Mouse (Mus musculus) right cerebral cortex, adult 2 months (tissue): ENCODE data around the gene Pdgfd.

Experiments
- DNase-seq, 2 experiments: peaks; one replicate each; pipeline ENCODE4 v3.0.0; 2021 to 2022; ENCODE audit warnings: low spot score in 2 of 2

Gene Pdgfd

GRCm38 (mm10) chr9:6305847-6306246 lies 137.5 kb downstream of the Pdgfd start:
- DNase-seq = no peak

- DNase-seq = no peak
Observed at GRCm38 (mm10) chr9:6317114-6317513, 148.7 kb downstream of the Pdgfd start.

- DNase-seq = no peak
Observed at GRCm38 (mm10) chr9:6325408-6325807, 157.0 kb downstream of the Pdgfd start.

GRCm38 (mm10) chr9:6333499-6333898 lies 165.1 kb downstream of the Pdgfd start:
- no peak for DNase-seq

GRCm38 (mm10) chr9:6336236-6336635 lies 167.9 kb downstream of the Pdgfd start:
- no peak for DNase-seq

GRCm38 (mm10) chr9:6337891-6338290 lies 169.5 kb downstream of the Pdgfd start:
- no peak for DNase-seq

GRCm38 (mm10) chr9:6338344-6338743 lies 170.0 kb downstream of the Pdgfd start:
- no peak for DNase-seq

GRCm38 (mm10) chr9:6339394-6339793 lies 171.0 kb downstream of the Pdgfd start:
- no peak for DNase-seq

GRCm38 (mm10) chr9:6340750-6341149 lies 172.4 kb downstream of the Pdgfd start:
- DNase-seq = no peak

- DNase-seq = no peak
Observed at GRCm38 (mm10) chr9:6342854-6343253, 174.5 kb downstream of the Pdgfd start.

- no peak for DNase-seq
Observed at GRCm38 (mm10) chr9:6344514-6344913, 176.1 kb downstream of the Pdgfd start.

- DNase-seq = peak in 1 of 2 experiments; percentile 10
Observed at GRCm38 (mm10) chr9:6344924-6345323, 176.5 kb downstream of the Pdgfd start.

- DNase-seq = no peak
Observed at GRCm38 (mm10) chr9:6345366-6345765, 177.0 kb downstream of the Pdgfd start.

GRCm38 (mm10) chr9:6353257-6353960 lies 185.0 kb downstream of the Pdgfd start:
- no peak for DNase-seq

GRCm38 (mm10) chr9:6360795-6361194 lies 192.4 kb downstream of the Pdgfd start:
- no peak for DNase-seq

- no peak for DNase-seq
Observed at GRCm38 (mm10) chr9:6366550-6366949, 198.2 kb downstream of the Pdgfd start.

GRCm38 (mm10) chr9:6401764-6402163 lies 233.4 kb downstream of the Pdgfd start:
- DNase-seq = no peak

GRCm38 (mm10) chr9:6406535-6406934 lies 238.2 kb downstream of the Pdgfd start:
- no peak for DNase-seq

GRCm38 (mm10) chr9:6407972-6408371 lies 239.6 kb downstream of the Pdgfd start:
- DNase-seq = peak in 1 of 2 experiments; percentile 6

GRCm38 (mm10) chr9:6424606-6425005 lies 256.2 kb downstream of the Pdgfd start:
- DNase-seq = no peak
